Mouse (Mus musculus) brain, embryonic 14.5 days (tissue): ENCODE results near the gene Kif18b.

ENCODE experiments used
- CTCF ChIP-seq: fragments of 200-500 bp; IDR thresholded peaks from 2 replicates; pipeline ENCODE4 v1.5.1; 2012; ENCODE audit warnings: inconsistent platforms, mild to moderate bottlenecking, moderate library complexity, borderline replicate concordance; ENCODE audit not compliant: insufficient read depth, insufficient read length; ENCODE audit errors: extremely low read depth
- POLR2A ChIP-seq: fragments of 200-500 bp; IDR thresholded peaks from 2 replicates; pipeline ENCODE4 v1.6.1; 2012; ENCODE audit warnings: mild to moderate bottlenecking, inconsistent platforms, borderline replicate concordance; ENCODE audit not compliant: poor library complexity, insufficient read depth, insufficient read length, severe bottlenecking; ENCODE audit errors: extremely low read depth

DNA sequence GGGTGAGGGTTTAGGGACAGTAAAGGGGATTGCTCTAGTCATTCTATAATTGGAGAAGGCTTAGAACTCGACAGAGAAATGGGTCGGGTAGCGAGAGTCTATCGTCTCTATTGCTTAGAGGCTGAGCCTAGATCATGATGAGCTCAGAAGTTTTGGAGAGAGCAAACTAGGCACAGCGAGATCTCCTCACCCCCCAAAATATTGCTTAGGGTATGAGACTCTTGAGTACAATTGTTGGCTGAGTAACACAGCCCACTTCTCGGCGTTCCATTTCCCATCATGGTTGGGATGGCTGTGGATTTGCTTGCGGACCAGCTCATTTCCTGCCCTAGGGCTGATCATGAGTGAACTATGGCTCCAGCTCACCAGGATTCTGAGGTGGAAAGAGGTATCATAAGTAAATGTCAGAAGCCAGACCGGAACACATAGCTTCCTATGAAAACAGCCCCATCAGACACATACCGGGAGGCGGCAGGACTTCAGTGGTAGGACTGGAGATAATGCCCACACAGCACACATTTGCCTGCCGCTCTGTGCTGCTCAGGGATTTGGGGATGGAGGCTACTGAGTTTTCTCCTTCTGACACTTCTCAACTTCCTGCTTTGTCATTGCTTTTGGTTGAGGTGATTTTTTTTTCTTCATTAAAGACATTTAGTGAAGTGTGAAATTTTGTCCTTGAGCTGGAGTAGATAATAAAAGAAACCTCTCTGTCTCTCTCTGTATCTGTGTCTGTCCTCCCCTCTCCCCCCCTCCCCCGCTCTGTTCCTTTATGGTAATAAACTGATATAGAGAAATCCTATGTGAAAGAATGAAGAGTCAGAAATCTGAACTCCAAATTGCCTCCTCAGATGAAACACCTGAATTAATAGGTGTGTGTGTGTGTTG, 43.4 kb downstream of the Kif18b start:
- no peak for TF ChIP-seq POLR2A
- no peak for TF ChIP-seq CTCF
